Mouse (Mus musculus): ENCODE results near the gene Actn4.

- no peak for TF ChIP-seq CTCF (IDR thresholded peaks at IDR 0.05; ENCODE audit: low read depth)
- TF ChIP-seq EP300 (optimal IDR thresholded peaks at IDR 0.05) = no peak
These were observed 4.8 kb upstream of the Actn4 start for GRCm38 (mm10) chr7:28966751-28967505.
